Mouse (Mus musculus): Measurements from ENCODE around the gene Llcfc1.

The Llcfc1 gene

GRCm38 (mm10) chr6:41701245-41701644 lies 17.0 kb downstream of the Llcfc1 start:
- in situ Hi-C loops (cut with MboI; ENCODE audit: unreplicated experiment in 2 of 2) = no loop called here

GRCm38 (mm10) chr6:41702928-41703327 lies 18.7 kb downstream of the Llcfc1 start:
- in situ Hi-C loops (cut with MboI; ENCODE audit: unreplicated experiment in 2 of 2) = no loop called here

- in situ Hi-C loops (cut with MboI; ENCODE audit: unreplicated experiment in 2 of 2) = no loop called here
Measured at GRCm38 (mm10) chr6:41704123-41704522, 19.9 kb downstream of the Llcfc1 start, which contains the start of gene Kel. Kel (minus strand) TSS chr6:41704339.

- in situ Hi-C loops (cut with MboI; ENCODE audit: unreplicated experiment in 2 of 2) = no loop called here
Measured at GRCm38 (mm10) chr6:41706275-41706674, 22.0 kb downstream of the Llcfc1 start.

GRCm38 (mm10) chr6:41710281-41710680 lies 26.1 kb downstream of the Llcfc1 start:
- in situ Hi-C loops (cut with MboI; ENCODE audit: unreplicated experiment in 2 of 2) = no loop called here

GRCm38 (mm10) chr6:41721430-41721829 lies 37.2 kb downstream of the Llcfc1 start:
- in situ Hi-C loops (cut with MboI; ENCODE audit: unreplicated experiment in 2 of 2) = no loop called here

- in situ Hi-C loops (cut with MboI; ENCODE audit: unreplicated experiment in 2 of 2) = no loop called here
Measured at GRCm38 (mm10) chr6:41727989-41728609, 43.9 kb downstream of the Llcfc1 start.

GRCm38 (mm10) chr6:41734719-41735470 lies 50.7 kb downstream of the Llcfc1 start:
- in situ Hi-C loops (cut with MboI; ENCODE audit: unreplicated experiment in 2 of 2) = no loop called here
